ENCODE assay signal across 14 mouse cellular contexts in genomic region chr19:43930366-43930765, GRCm38 (mm10). TPM values are rescaled to one million over a fixed set of nuclear protein-coding genes. Genes with fewer than 3 reads are reported as not detected.
DNase-seq lines count a peak whose midpoint lies in the region; ATAC-seq lines count a peak whose summit lies in the region.
"Had no signal": no experiment of that assay in that cellular context is flagged by ENCODE, and none has a peak within 500 bp of the region (broad histone marks: within the 10 kb centered on the region; RNA-seq: fewer than 3 reads in every experiment).

No protein-coding gene starts in this region.

- peak overlapping the region; percentile 75 for H3K27ac ChIP-seq in heart, embryonic 10.5 days
- H3K27ac ChIP-seq in kidney, embryonic 16.5 days (ENCODE audit: low read length), result 0 out of 2 replicates have a peak overlapping the region, but pooled peaks have one; percentile 7
- H3K27ac ChIP-seq in kidney, embryonic 14.5 days (ENCODE audit: low read depth, low read length), result no peak overlapping the region; the same call in 1 of the 2 replicates
- no peak overlapping the region for H3K27ac ChIP-seq in embryonic facial prominence, embryonic 11.5 days (replicated peaks; ENCODE audit: low read depth, low read length)
- H3K27ac ChIP-seq: liver, embryonic 14.5 days had no signal

- no peaks in the 10 kb centered on the region for H3K9me3 ChIP-seq in heart, embryonic 10.5 days
- H3K9me3 ChIP-seq in kidney, embryonic 16.5 days (ENCODE audit: low read length), result no peaks in the 10 kb centered on the region
- no peaks in the 10 kb centered on the region for H3K9me3 ChIP-seq in kidney, embryonic 14.5 days (ENCODE audit: control insufficient read depth, low read length)
- H3K9me3 ChIP-seq in embryonic facial prominence, embryonic 11.5 days (replicated peaks; ENCODE audit: control insufficient read depth, low read length), result no peaks in the 10 kb centered on the region
- H3K9me3 ChIP-seq: G1E had no signal

- ATAC-seq in kidney, embryonic 16.5 days (ENCODE audit: low FRiP score, low TSS enrichment), result peak; percentile 46; the same call in 1 of the 2 replicates
- ATAC-seq in kidney, embryonic 14.5 days (ENCODE audit: low FRiP score, low TSS enrichment), result no peak
- no peak for ATAC-seq in embryonic facial prominence, embryonic 11.5 days (replicated peaks; ENCODE audit: insufficient number of reproducible peaks, low FRiP score, low TSS enrichment, low read depth)

- no peak overlapping the region for H3K9ac ChIP-seq in kidney, embryonic 16.5 days (replicated peaks; ENCODE audit: low read length)
- H3K9ac ChIP-seq in kidney, embryonic 14.5 days (ENCODE audit: low read depth, low read length), result no peak overlapping the region
- H3K9ac ChIP-seq in embryonic facial prominence, embryonic 11.5 days (replicated peaks; ENCODE audit: low read length), result peak overlapping the region; percentile 22; the same call in 1 of the 2 replicates
- H3K9ac ChIP-seq: liver, embryonic 14.5 days had no signal

- H3K27me3 ChIP-seq in heart, embryonic 10.5 days (ENCODE audit: insufficient read depth, poor library complexity, severe bottlenecking), result no peaks in the 10 kb centered on the region
- no peaks in the 10 kb centered on the region for H3K27me3 ChIP-seq in kidney, embryonic 16.5 days (ENCODE audit: insufficient read depth, low read length)
- no peaks in the 10 kb centered on the region for H3K27me3 ChIP-seq in kidney, embryonic 14.5 days (ENCODE audit: control insufficient read depth, insufficient read depth, low read length)
- no peaks in the 10 kb centered on the region for H3K27me3 ChIP-seq in embryonic facial prominence, embryonic 11.5 days (ENCODE audit: control insufficient read depth, insufficient read depth, low read length)

- no peak overlapping the region for H3K4me2 ChIP-seq in kidney, embryonic 16.5 days (replicated peaks; ENCODE audit: low read depth, low read length)
- H3K4me2 ChIP-seq in kidney, embryonic 14.5 days (replicated peaks; ENCODE audit: low read depth, low read length), result no peak overlapping the region
- no peak overlapping the region for H3K4me2 ChIP-seq in embryonic facial prominence, embryonic 11.5 days (ENCODE audit: low read depth, low read length)

- WGBS in heart, embryonic 10.5 days, result 36% methylated on average over 7 of the region's 7 CpGs
- 14% methylated on average over 7 of the region's 7 CpGs for WGBS in kidney, embryonic 16.5 days
- 11% methylated on average over 7 of the region's 7 CpGs for WGBS in kidney, embryonic 14.5 days
- 31% methylated on average over 7 of the region's 7 CpGs for WGBS in embryonic facial prominence, embryonic 11.5 days

- H3K4me1 ChIP-seq in heart, embryonic 10.5 days, result peaks cover 41% of the 10 kb centered on the region
- H3K4me1 ChIP-seq in kidney, embryonic 16.5 days (ENCODE audit: insufficient read depth, low read length), result peaks cover 15% of the 10 kb centered on the region
- 0 out of 2 replicates have a peak, but pooled peaks cover 3% of the 10 kb centered on the region for H3K4me1 ChIP-seq in kidney, embryonic 14.5 days (ENCODE audit: control insufficient read depth, insufficient read depth, low read length)
- no peaks in the 10 kb centered on the region; the same call in 1 of the 2 replicates for H3K4me1 ChIP-seq in embryonic facial prominence, embryonic 11.5 days (ENCODE audit: control insufficient read depth, insufficient read depth, low read length)

- DNase-seq in heart, embryonic 10.5 days (ENCODE audit: low spot score), result no peak
- DNase-seq in heart, postnatal 4 days, result no peak
- peak; percentile 51 for DNase-seq in 416B (ENCODE audit: low read depth)
- DNase-seq in embryonic facial prominence, embryonic 11.5 days (ENCODE audit: low spot score), result no peak
- DNase-seq in layer of hippocampus, adult 9-11 months, result no peak
- no peak for DNase-seq in spleen, adult 18-20 months
- DNase-seq: cerebellum, adult 11-12 months; kidney, adult 8-10 months; thymus, postnatal 25 days had no signal

- H3K36me3 ChIP-seq in heart, embryonic 10.5 days, result no peaks in the 10 kb centered on the region
- H3K36me3 ChIP-seq in kidney, embryonic 16.5 days (ENCODE audit: insufficient read depth, low read length), result no peaks in the 10 kb centered on the region
- H3K36me3 ChIP-seq in kidney, embryonic 14.5 days (ENCODE audit: control insufficient read depth, insufficient read depth, low read length), result no peaks in the 10 kb centered on the region
- H3K36me3 ChIP-seq in embryonic facial prominence, embryonic 11.5 days (replicated peaks; ENCODE audit: control insufficient read depth, insufficient read depth, low read depth, low read length), result no peaks in the 10 kb centered on the region
- H3K36me3 ChIP-seq: G1E had no signal

- H3K4me3 ChIP-seq in heart, embryonic 10.5 days, result no peak overlapping the region
- H3K4me3 ChIP-seq in kidney, embryonic 16.5 days (ENCODE audit: low read length), result no peak overlapping the region
- no peak overlapping the region for H3K4me3 ChIP-seq in kidney, embryonic 14.5 days (ENCODE audit: low read length)
- no peak overlapping the region for H3K4me3 ChIP-seq in embryonic facial prominence, embryonic 11.5 days (ENCODE audit: low read depth, low read length)

RNA-seq across cellular contexts. Expression of gene Dnmbp, which starts 9.6 kb away (rescaled TPM):
- 11.9 and 15.1 TPM in 2 replicates for polyA plus RNA-seq in heart, embryonic 10.5 days (2016; fragmentation: Nextera tagmentation; extraction: Ambion mirVana)
- 10 to 100 TPM; 12.5 to 13.6 TPM for total RNA-seq in heart, postnatal 4 days (2021)
- 25.4 and 28.6 TPM in 2 replicates for polyA plus RNA-seq in kidney, embryonic 16.5 days (2015; fragmentation: Nextera tagmentation; extraction: Ambion mirVana)
- 21.5 and 24.2 TPM in 2 replicates for polyA plus RNA-seq in kidney, embryonic 14.5 days (2014; fragmentation: Nextera tagmentation; extraction: Ambion mirVana)
- 15.7 and 17.3 TPM in 2 replicates for polyA plus RNA-seq in embryonic facial prominence, embryonic 11.5 days (2014; fragmentation: Nextera tagmentation; extraction: Ambion mirVana)

RNA-seq across cellular contexts. Expression of gene Cpn1, which starts 56.0 kb away (rescaled TPM):
- 0.80 and 12.9 TPM in 2 replicates for polyA plus RNA-seq in heart, embryonic 10.5 days (2016; fragmentation: Nextera tagmentation; extraction: Ambion mirVana)
- total RNA-seq in heart, postnatal 4 days (2021), result not detected
- polyA plus RNA-seq in kidney, embryonic 16.5 days (2015; fragmentation: Nextera tagmentation; extraction: Ambion mirVana), result 80.6 and 81.5 TPM in 2 replicates
- 20.3 and 32.3 TPM in 2 replicates for polyA plus RNA-seq in kidney, embryonic 14.5 days (2014; fragmentation: Nextera tagmentation; extraction: Ambion mirVana)
- polyA plus RNA-seq in embryonic facial prominence, embryonic 11.5 days (2014; fragmentation: Nextera tagmentation; extraction: Ambion mirVana), result not detected in 2 replicates
- total RNA-seq: G1E; megakaryocyte-erythroid progenitor cell, adult 5-6 weeks had no signal
- polyA plus RNA-seq: G1E had no signal

Comparison
In these comparisons a context has a peak if more than half of its experiments do, and no peak if none do; other contexts are left out.
1. H3K27ac ChIP-seq: peak in heart, embryonic 10.5 days (single experiment) and kidney, embryonic 16.5 days (single experiment); none in kidney, embryonic 14.5 days (single experiment) and embryonic facial prominence, embryonic 11.5 days (single experiment).